Mouse (Mus musculus): Measurements from ENCODE around the gene Mre11a. TPM values are rescaled to one million over a fixed set of nuclear protein-coding genes. Genes with fewer than 3 reads are reported as not detected.

The Mre11a gene
- polyA plus RNA-seq, 1 experiment from 2014 or later, result 11.3 TPM

DNA sequence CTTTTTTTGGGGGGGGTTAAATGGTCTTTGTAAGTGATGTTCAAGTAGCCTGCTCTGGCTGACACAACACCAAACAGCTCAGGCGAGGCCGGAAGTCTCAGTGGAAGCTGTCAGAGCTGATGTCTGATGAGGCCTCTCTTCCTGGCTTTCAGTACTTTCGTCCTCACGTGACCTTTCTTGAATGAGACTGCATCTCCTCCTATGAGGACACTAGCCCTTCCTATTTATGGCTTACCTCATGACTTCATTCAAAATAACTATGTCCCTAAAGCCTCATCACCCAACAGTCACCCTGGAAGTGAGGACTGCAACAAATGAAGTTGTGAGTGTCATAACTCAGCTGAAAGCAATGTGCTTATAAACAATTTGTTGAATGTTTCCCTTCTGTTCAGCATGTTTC is 100.2 kb downstream of the Mre11a start:
- 83% methylated on average over 4 of the region's 4 CpGs for WGBS
- no peak overlapping the region for H3K9ac ChIP-seq
- ATAC-seq (replicated peaks), result no peak
- H3K27me3 ChIP-seq (replicated peaks), result no peaks in the 10 kb centered on the region
- H3K4me2 ChIP-seq, result no peak overlapping the region
- H3K4me1 ChIP-seq, result no peaks in the 10 kb centered on the region
- no peaks in the 10 kb centered on the region for H3K36me3 ChIP-seq (replicated peaks)
- no peaks in the 10 kb centered on the region for H3K9me3 ChIP-seq
- H3K27ac ChIP-seq, result no peak overlapping the region
- no peak overlapping the region for H3K4me3 ChIP-seq

DNA sequence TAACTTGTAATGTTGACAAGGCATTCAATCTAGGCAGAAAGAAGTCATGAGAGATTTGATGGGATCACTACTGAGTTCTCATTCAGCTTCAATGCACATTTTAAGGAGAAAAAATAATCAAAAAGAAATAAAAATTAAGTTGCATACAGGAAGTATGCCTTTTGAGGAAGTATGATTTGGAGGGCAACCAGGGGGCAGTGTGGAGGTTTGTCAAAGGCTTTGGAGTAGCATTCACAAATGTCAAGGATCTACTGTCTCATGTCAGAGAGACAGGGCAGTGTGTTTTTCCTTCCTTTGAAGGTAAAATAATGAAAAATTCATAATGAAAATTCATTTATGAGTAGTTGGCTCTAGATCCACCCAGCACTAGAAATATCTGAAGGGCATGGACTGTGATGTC is 100.7 kb downstream of the Mre11a start:
- Histone ChIP-seq H3K9me3 (no peaks in the 10 kb centered on the region), H3K36me3 (replicated peaks) (no peaks in the 10 kb centered on the region), H3K4me2 (no peak overlapping the region), H3K27me3 (replicated peaks) (no peaks in the 10 kb centered on the region), H3K9ac (no peak overlapping the region), H3K27ac (no peak overlapping the region), H3K4me3 (no peak overlapping the region), H3K4me1 (no peaks in the 10 kb centered on the region)
- ATAC-seq (replicated peaks), result no peak

DNA sequence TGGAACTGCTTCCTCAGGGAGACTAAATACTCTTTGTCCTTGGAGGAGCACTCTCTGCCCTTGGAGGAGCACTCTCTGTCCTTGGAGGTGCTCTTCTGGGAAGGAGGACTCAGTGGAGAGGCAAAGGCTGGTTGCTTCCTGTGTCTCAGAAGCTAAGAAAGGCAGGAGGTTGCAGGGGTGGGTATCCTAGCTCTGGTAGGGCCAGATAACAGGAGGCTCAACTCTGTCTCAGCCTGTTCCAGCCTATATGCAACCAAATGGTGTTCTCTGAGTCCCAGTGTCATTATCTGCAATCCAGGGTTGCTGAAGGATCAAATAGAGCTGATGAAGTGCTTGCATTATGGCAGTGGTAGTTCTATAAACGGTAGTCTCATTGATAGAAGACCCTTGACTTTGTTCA is 101.5 kb downstream of the Mre11a start:
- Histone ChIP-seq H3K4me2 (no peak overlapping the region), H3K27me3 (replicated peaks) (no peaks in the 10 kb centered on the region), H3K4me1 (no peaks in the 10 kb centered on the region), H3K36me3 (replicated peaks) (no peaks in the 10 kb centered on the region), H3K4me3 (no peak overlapping the region), H3K9ac (no peak overlapping the region), H3K27ac (no peak overlapping the region), H3K9me3 (no peaks in the 10 kb centered on the region)
- WGBS, result 88% methylated on average over 1 of the region's 1 CpGs
- no peak for ATAC-seq (replicated peaks)

Other genes with a start within 250 kb of the Mre11a start
- gene Amotl1, start 139.6 kb upstream of the Mre11a start, polyA plus RNA-seq (2015; fragmentation: Nextera tagmentation; extraction: Ambion mirVana), result 10.6 and 11.8 TPM in 2 replicates
- gene Piwil4, start 43.9 kb upstream of the Mre11a start, polyA plus RNA-seq (2015; fragmentation: Nextera tagmentation; extraction: Ambion mirVana), result 0.34 and 0.66 TPM in 2 replicates
- 2.1 and 2.2 TPM in 2 replicates for gene Fut4, start 32.3 kb upstream of the Mre11a start, polyA plus RNA-seq (2015; fragmentation: Nextera tagmentation; extraction: Ambion mirVana)
- gene 1700012B09Rik, start 13.6 kb upstream of the Mre11a start, polyA plus RNA-seq (2015; fragmentation: Nextera tagmentation; extraction: Ambion mirVana), result 3.7 and 4.7 TPM in 2 replicates
- gene Ankrd49, start 202 bp downstream of the Mre11a start, polyA plus RNA-seq (2015; fragmentation: Nextera tagmentation; extraction: Ambion mirVana), result 26.6 and 29.3 TPM in 2 replicates
- 3.1 and 3.3 TPM in 2 replicates for gene Gpr83, start 75.6 kb downstream of the Mre11a start, polyA plus RNA-seq (2015; fragmentation: Nextera tagmentation; extraction: Ambion mirVana)
- not detected in 2 replicates for gene Izumo1r, start 119.3 kb downstream of the Mre11a start, polyA plus RNA-seq (2015; fragmentation: Nextera tagmentation; extraction: Ambion mirVana)

Data from midbrain, embryonic 15.5 days (tissue).